Mouse (Mus musculus) hindbrain, embryonic 16.5 days (tissue): ENCODE data around the gene Smim27. TPM values are rescaled to one million over a fixed set of nuclear protein-coding genes. Genes with fewer than 3 reads are reported as not detected.

ENCODE experiments used
- ATAC-seq: fragments of 200-750 bp; cut with Nextera tagmentation; 2 replicates; pipeline ENCODE4 v1.8.0; 2017; ENCODE audit warnings: moderate TSS enrichment, moderate library complexity
- H3K27ac ChIP-seq: fragments of 300-500 bp; sonication (generic); 2 replicates; pipeline ENCODE4 v1.5.1; 2014; ENCODE audit warnings: low read depth, mild to moderate bottlenecking, control low read depth, low read length, moderate library complexity
- H3K27me3 ChIP-seq: fragments of 300-500 bp; sonication (generic); replicated peaks from 2 replicates; pipeline ENCODE4 v1.6.1; 2014; ENCODE audit warnings: low read length; ENCODE audit not compliant: control insufficient read depth, insufficient read depth
- H3K36me3 ChIP-seq: fragments of 300-500 bp; sonication (generic); 2 replicates; pipeline ENCODE4 v1.6.1; 2014; ENCODE audit warnings: mild to moderate bottlenecking, low read length, moderate library complexity, mixed read lengths; ENCODE audit not compliant: control insufficient read depth, insufficient read depth
- H3K4me1 ChIP-seq: fragments of 300-500 bp; sonication (generic); 2 replicates; pipeline ENCODE4 v1.6.1; 2014; ENCODE audit warnings: low read depth, low read length; ENCODE audit not compliant: control insufficient read depth, insufficient read depth
- H3K4me2 ChIP-seq: fragments of 300-500 bp; sonication (generic); 2 replicates; pipeline ENCODE4 v1.6.1; 2014; ENCODE audit warnings: mild to moderate bottlenecking, low read length, control low read depth, moderate library complexity
- H3K4me3 ChIP-seq: fragments of 300-500 bp; sonication (generic); 2 replicates; pipeline ENCODE4 v1.5.1; 2014; ENCODE audit warnings: mild to moderate bottlenecking, low read length, control low read depth, moderate library complexity
- H3K9ac ChIP-seq: fragments of 300-500 bp; sonication (generic); 2 replicates; pipeline ENCODE4 v1.6.1; 2014; ENCODE audit warnings: low read depth, mild to moderate bottlenecking, control low read depth, low read length, moderate library complexity
- H3K9me3 ChIP-seq: fragments of 300-500 bp; sonication (generic); 2 replicates; pipeline ENCODE4 v1.6.1; 2014; ENCODE audit warnings: mild to moderate bottlenecking, low read length, moderate library complexity; ENCODE audit not compliant: control insufficient read depth
- WGBS: fragments of 180-500 bp; shearing (Covaris S2); extraction: QIAGEN DNeasy Blood & Tissue Kit; methylation state at CpG from one replicate; pipeline ENCODE4 v1.1.7; 2014; 5-methylcytosine and 5-hydroxymethylcytosine counted together
- polyA plus RNA-seq: library from polyadenylated mRNA; unstranded; fragments of >200 nt; fragmentation: Nextera tagmentation; extraction: Ambion mirVana; gene quantifications from 2 replicates; pipeline ENCODE4 v1.2.1, GENCODE M21; 2015

Gene Smim27
- polyA plus RNA-seq, 1 experiment from 2014 or later: 12.5 TPM

DNA sequence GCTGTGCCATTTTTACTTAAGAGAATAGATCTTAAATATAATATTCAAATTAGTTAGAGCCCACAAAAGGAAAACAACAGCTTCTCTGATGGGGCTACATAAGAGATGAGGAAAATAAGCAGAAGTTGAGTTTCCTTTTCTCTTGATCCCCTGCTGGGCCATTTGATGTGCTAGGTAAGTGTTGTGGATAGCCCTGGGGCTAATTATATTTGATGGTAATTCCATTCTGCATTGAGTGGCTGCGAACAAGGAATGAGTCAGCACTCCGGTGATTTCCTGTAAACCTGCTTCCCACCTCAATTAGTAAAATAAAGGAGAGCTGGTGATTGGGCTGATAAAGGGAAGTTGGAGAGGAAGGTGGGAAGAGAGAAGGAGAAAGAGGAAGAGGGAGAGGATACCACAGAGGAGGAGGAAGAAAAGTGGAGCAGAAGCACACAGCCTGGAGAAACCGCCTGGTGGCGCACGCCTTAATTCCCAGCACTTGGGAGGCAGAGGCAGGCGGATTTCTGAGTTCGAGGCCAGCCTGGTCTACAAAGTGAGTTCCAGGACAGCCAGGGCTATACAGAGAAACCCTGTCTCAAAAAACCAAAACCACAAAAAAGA is 36.2 kb upstream of the Smim27 start:
- Histone ChIP-seq H3K4me1 (no peaks in the 10 kb centered on the region), H3K9ac (no peak overlapping the region), H3K4me2 (no peak overlapping the region), H3K4me3 (no peak overlapping the region), H3K9me3 (no peaks in the 10 kb centered on the region), H3K36me3 (no peaks in the 10 kb centered on the region), H3K27ac (no peak overlapping the region), H3K27me3 (no peaks in the 10 kb centered on the region)
- ATAC-seq: no peak
- 90% methylated on average over 7 of the region's 7 CpGs for WGBS

DNA sequence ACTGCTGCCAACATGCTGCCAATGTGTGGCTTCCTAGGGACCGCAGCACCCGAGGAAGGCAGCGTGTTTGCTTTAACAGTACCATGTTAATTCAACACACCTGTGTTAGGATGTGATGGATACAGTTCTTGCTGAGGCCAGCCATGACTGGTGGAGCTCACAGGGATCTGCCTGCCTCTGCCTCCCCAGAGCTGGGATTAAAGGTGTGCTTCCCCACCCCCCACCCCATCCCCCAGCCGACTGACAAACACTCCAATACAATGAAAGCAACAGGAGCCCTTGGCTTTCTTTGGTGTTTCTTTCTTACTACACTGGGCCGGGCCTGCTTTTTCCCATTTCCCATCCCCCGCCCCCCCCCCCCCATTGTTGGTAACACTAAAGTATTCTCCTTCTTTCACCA is 35.1 kb upstream of the Smim27 start:
- H3K9me3 ChIP-seq: no peaks in the 10 kb centered on the region
- no peak for ATAC-seq
- H3K4me1 ChIP-seq: peaks cover 8% of the 10 kb centered on the region; the same call in 1 of the 2 replicates
- WGBS: 71% methylated on average over 6 of the region's 6 CpGs
- H3K9ac ChIP-seq: no peak overlapping the region
- H3K27me3 ChIP-seq: no peaks in the 10 kb centered on the region; the same call in 1 of the 2 replicates
- no peak overlapping the region for H3K4me2 ChIP-seq
- H3K27ac ChIP-seq: no peak overlapping the region
- H3K4me3 ChIP-seq: no peak overlapping the region
- no peaks in the 10 kb centered on the region for H3K36me3 ChIP-seq

DNA sequence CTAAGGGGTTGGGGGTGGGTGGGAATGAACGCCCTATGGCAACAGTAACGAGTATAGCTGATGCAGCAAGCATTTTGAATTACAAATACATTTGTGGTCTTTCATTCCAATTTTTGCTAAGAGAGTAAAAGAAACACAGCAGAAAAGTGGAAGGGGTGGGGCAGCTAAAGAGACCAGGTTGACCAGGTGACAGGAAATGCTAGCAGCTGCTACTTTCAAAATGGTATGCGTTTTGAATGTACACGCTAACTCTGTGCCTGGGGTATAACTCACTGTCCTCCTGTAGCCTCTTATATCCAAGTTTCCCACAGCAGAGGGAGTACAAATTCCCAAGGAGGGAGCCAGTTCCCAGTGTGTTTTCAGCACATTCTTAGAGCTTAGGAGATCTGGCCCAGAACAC is 32.5 kb upstream of the Smim27 start:
- Histone ChIP-seq H3K27ac (no peak overlapping the region), H3K4me1 (peaks cover 12% of the 10 kb centered on the region; the same call in 1 of the 2 replicates), H3K36me3 (no peaks in the 10 kb centered on the region), H3K9ac (no peak overlapping the region), H3K4me3 (no peak overlapping the region), H3K27me3 (no peaks in the 10 kb centered on the region; the same call in 1 of the 2 replicates), H3K9me3 (no peaks in the 10 kb centered on the region), H3K4me2 (no peak overlapping the region)
- 94% methylated on average over 4 of the region's 4 CpGs for WGBS
- no peak for ATAC-seq

DNA sequence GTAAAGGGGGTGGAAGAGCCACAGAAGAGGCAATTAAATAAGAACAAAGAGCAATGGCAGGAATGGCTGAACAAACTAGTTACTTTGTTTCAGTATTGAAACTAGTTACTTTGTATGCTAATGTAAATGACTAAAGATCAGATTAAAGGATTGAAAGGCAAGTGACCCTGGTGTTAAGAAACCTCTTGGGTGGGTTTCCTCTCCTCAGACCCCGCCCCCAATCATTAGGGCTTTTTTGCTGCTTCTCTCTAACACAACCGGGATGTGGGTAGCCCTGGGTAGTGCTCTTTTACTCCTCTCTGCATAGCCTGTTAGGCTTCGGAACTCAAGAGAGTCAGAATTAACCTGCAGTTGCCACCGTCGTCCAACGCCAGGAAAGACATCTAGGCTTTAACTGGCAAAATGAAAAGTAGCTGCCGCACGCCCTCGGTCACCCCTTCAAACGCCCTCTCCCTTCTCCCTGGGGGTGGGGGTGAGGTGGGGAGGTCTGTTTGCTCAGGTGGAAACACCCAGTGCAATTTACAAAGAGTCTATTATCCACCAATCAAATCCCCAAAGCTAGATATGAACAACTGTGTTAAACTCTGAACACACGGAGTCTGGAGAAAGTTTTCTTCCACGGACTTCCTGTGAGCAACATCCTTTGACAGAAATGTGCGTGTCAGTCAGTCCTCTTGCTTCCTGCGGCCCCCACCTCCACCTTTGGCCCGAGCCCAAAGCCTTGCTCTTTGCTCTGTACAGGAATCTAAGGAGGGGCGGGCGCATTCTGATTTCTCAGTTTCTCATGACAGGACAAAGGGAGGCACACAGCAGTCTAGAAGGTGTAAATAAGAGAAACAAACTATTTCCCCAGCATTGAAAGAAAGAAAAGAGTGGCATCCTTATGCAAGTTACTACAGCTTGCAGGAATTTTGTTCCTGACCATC is 30.6 kb upstream of the Smim27 start:
- H3K27me3 ChIP-seq: no peaks in the 10 kb centered on the region; the same call in 1 of the 2 replicates
- WGBS: 2% methylated on average over 17 of the region's 17 CpGs
- H3K4me1 ChIP-seq: peaks cover 12% of the 10 kb centered on the region; the same call in 1 of the 2 replicates
- no peaks in the 10 kb centered on the region for H3K9me3 ChIP-seq
- H3K27ac ChIP-seq: no peak overlapping the region; the same call in 1 of the 2 replicates
- H3K9ac ChIP-seq: peak overlapping the region; percentile 54
- H3K4me2 ChIP-seq: peak overlapping the region; percentile 61
- H3K36me3 ChIP-seq: no peaks in the 10 kb centered on the region
- H3K4me3 ChIP-seq: peak overlapping the region; percentile 42
- ATAC-seq: peak; percentile 34; the same call in 1 of the 2 replicates

DNA sequence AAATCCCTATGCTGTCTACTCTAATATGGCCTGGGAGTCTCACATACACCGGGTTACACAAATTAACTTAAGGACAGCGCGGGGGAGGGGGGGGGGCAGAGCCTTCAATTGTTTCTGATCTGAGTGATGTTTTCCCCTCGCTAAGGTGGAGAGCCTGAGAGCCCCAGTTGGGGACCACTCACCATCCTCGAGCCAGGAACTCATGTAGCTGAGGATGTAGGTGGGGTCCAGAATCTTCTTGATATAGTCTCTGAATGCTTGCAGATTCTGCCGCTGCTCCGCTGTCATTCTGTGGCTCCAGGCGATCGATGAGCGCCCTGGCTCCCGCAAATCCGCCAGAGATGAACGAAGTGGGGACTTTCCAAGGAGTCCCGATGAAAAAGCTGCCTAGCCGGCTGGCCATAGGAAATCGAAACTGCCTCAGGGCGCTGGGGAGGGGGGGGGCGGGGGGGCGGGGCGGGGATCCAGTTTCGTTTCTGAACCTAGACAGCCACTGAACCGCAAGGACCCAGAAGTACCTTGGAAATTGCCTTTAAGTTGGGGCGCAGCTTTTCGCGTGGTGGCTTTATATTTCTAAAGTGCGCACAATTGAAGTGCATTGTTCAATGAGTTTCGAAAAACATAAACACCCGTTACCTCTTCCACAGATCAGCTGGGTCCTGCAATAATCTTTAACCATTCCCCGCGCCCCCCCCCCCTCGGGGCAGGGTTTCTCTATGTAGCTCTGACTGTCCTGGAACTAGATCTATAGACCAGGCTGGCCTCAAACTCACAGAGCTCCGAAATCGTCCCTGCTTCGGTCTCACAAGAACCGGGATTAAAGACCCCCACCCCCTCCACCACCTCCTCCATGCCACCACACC is 29.7 kb upstream of the Smim27 start, which contains the start of gene Ddx58:
Gene Ddx58, minus strand, starts transcription at position 420 of the 863 bp plus-strand sequence.
- Histone ChIP-seq H3K27ac (no peak within 1 kb of the TSS; the same call in 1 of the 2 replicates), H3K4me3 (peak within 1 kb of the TSS; percentile 42), H3K36me3 (no peaks in the 10 kb centered on the region), H3K4me2 (peak within 1 kb of the TSS; percentile 61), H3K4me1 (peaks cover 12% of the 10 kb centered on the region; the same call in 1 of the 2 replicates), H3K27me3 (no peaks in the 10 kb centered on the region; the same call in 1 of the 2 replicates), H3K9me3 (no peaks in the 10 kb centered on the region), H3K9ac (peak within 1 kb of the TSS; percentile 54)
- WGBS: 4% methylated on average over 35 of the region's 35 CpGs
- ATAC-seq: peak; percentile 68

DNA sequence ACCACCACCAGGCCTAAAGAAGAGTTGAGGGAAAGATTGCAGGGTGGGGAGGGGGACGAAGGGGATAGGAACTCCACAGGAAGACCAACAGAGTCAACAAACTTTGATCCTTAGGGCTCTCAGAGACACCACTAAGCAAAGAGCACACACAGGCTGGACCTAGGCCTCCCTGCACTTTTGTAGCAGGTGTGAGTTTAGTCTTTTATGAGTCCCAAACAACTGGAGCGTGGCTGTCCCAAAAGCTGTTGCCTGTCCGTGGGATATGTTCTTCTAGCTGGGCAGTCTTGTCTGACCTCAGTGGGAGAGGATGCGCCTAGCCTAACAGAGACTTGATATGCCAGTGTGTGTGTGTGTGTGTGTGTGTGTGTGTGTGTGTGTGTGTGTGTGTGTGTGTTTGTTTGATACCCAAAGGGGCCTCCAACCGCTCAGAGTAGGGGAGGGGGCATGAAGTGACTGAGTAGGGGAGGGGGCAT is 29.1 kb upstream of the Smim27 start:
- peak overlapping the region; percentile 54 for H3K9ac ChIP-seq
- H3K27ac ChIP-seq: no peak overlapping the region
- peaks cover 12% of the 10 kb centered on the region; the same call in 1 of the 2 replicates for H3K4me1 ChIP-seq
- H3K9me3 ChIP-seq: no peaks in the 10 kb centered on the region
- peak overlapping the region; percentile 42 for H3K4me3 ChIP-seq
- peak overlapping the region; percentile 61 for H3K4me2 ChIP-seq
- 55% methylated on average over 5 of the region's 5 CpGs for WGBS
- ATAC-seq: 0 out of 2 replicates have a peak, but pooled peaks have one; percentile 30
- no peaks in the 10 kb centered on the region; the same call in 1 of the 2 replicates for H3K27me3 ChIP-seq
- no peaks in the 10 kb centered on the region for H3K36me3 ChIP-seq

DNA sequence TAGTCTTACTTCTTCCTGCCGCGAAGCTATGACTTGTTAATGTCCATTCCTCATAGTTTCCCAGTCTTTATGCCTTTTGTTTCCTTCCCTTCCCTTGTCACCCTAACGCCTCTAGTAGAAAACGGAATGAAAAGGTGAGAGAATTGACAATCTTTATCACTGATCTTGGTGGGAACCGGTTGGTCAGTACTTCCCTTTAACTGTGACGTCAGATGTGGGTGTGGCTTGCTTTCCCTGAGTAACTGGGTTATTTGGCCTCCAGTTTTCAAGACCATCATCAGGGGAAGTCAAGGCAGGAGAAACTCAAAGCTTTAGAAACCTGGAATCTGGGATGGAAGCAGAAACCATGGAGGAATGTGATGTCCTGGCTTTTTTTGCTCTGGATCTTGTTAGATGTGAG is 27.5 kb upstream of the Smim27 start:
- H3K4me3 ChIP-seq: no peak overlapping the region
- peaks cover 12% of the 10 kb centered on the region; the same call in 1 of the 2 replicates for H3K4me1 ChIP-seq
- no peak overlapping the region for H3K27ac ChIP-seq
- no peaks in the 10 kb centered on the region for H3K9me3 ChIP-seq
- no peak overlapping the region for H3K9ac ChIP-seq
- ATAC-seq: no peak
- no peak overlapping the region for H3K4me2 ChIP-seq
- WGBS: 60% methylated on average over 6 of the region's 6 CpGs
- H3K36me3 ChIP-seq: no peaks in the 10 kb centered on the region
- no peaks in the 10 kb centered on the region; the same call in 1 of the 2 replicates for H3K27me3 ChIP-seq

DNA sequence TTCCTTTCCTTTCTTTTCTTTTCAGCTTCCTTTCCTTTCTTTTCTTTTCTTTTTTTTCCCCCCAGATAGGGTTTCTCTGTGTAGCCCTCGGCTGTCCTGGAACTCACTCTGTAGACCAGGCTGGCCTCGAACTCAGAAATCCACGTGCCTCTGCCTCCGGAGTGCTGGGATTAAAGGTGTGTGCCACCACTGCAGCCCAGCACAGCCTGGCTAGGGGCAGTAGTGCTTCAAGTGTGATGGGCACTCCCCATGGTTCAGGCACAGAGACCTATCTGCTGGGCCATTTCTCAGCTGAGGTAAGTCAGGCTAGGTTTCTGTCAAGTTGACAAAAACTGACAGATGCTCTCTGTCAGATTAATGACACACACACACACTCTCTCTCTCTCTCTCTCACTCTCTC is 26.4 kb upstream of the Smim27 start:
- Histone ChIP-seq H3K9ac (no peak overlapping the region), H3K27me3 (no peaks in the 10 kb centered on the region; the same call in 1 of the 2 replicates), H3K4me1 (peaks cover 12% of the 10 kb centered on the region; the same call in 1 of the 2 replicates), H3K4me3 (no peak overlapping the region), H3K9me3 (no peaks in the 10 kb centered on the region), H3K36me3 (no peaks in the 10 kb centered on the region), H3K27ac (no peak overlapping the region), H3K4me2 (no peak overlapping the region)
- WGBS: 86% methylated on average over 4 of the region's 4 CpGs
- ATAC-seq: no peak
